Mouse (Mus musculus) adrenal gland, adult 18-20 months (tissue): Measurements from ENCODE around the gene Gm3424. TPM values are rescaled to one million over a fixed set of nuclear protein-coding genes. Genes with fewer than 3 reads are reported as not detected.
A peak's percentile ranks its signal among the peaks of the same experiment; 100 is the strongest.
"Not testable (repeated sequence)": the region's sequence is repeated elsewhere in the genome, so short reads cannot be mapped to it uniquely, and the experiment has no call there.

ENCODE experiments used
- DNase-seq, 2 experiments: peaks; one replicate each; pipeline ENCODE4 v3.0.0; 2021 to 2022; ENCODE audit warnings: low spot score in 2 of 2
- long read RNA-seq, 2 experiments: library from polyadenylated mRNA; stranded (forward); transcript quantifications; one replicate each; pipeline ENCODE4 v2.0.0; 2021
- total RNA-seq, 2 experiments: library from RNA; stranded (reverse); gene quantifications; 1 replicate in 1 of 2; 2 replicates in 1 of 2; pipeline ENCODE4 v1.2.3; 2021

The Gm3424 gene
- total RNA-seq = not detected
- long read RNA-seq, experiment 1 = 0 reads
- long read RNA-seq, experiment 2 = 0 reads

GRCm38 (mm10) chr14:5830229-5830628, at the start of gene Gm3424:
Gene Gm3424, minus strand, starts transcription at chr14:5830329.
- DNase-seq = not testable (repeated sequence)

GRCm38 (mm10) chr14:5879791-5880190, 49.7 kb upstream of the Gm3424 start:
- not testable (repeated sequence) for DNase-seq

- DNase-seq = peak in 1 of 2 experiments; percentile 22
These were observed 49.0 kb upstream of the Gm3424 start for GRCm38 (mm10) chr14:5879136-5879535.

- DNase-seq = peak in 1 of 2 experiments; percentile 15
These were observed 25.8 kb upstream of the Gm3424 start for GRCm38 (mm10) chr14:5855911-5856310.

- DNase-seq = not testable (repeated sequence)
These were observed 17.3 kb downstream of the Gm3424 start for GRCm38 (mm10) chr14:5812699-5813356.

- not testable (repeated sequence) for DNase-seq
These were observed 22.2 kb downstream of the Gm3424 start, which contains the start of gene Gm3383 for GRCm38 (mm10) chr14:5807882-5808281. Gene Gm3383, minus strand, starts transcription at chr14:5807982.

Other genes starting within 250 kb of the Gm3424 start
- gene Gm8265, start 197.3 kb downstream of the Gm3424 start, total RNA-seq = not detected
- not detected for gene Gm9603, start 142.9 kb downstream of the Gm3424 start, total RNA-seq
- not detected for gene Gm3373, start 88.8 kb downstream of the Gm3424 start, total RNA-seq
- gene Gm3383, start 22.3 kb downstream of the Gm3424 start, total RNA-seq = under 1 TPM in 1 of 2 experiments, not detected in 1; 0.70 TPM
- not detected for gene Gm8237, start 50.1 kb upstream of the Gm3424 start, total RNA-seq
- under 1 TPM in 1 of 2 experiments, not detected in 1; 0.16 TPM for gene Gm3248, start 131.4 kb upstream of the Gm3424 start, total RNA-seq
- gene Gm3453, start 148.8 kb upstream of the Gm3424 start, total RNA-seq = not detected
- not detected for gene Gm6337, start 227.9 kb upstream of the Gm3424 start, total RNA-seq